Mouse (Mus musculus) CD4-positive, CD25-positive, alpha-beta regulatory T cell (primary cell): ENCODE data around the gene Marveld3. TPM values are rescaled to one million over a fixed set of nuclear protein-coding genes. Genes with fewer than 3 reads are reported as not detected.

Source experiments
- polyA plus RNA-seq: library from polyadenylated mRNA; unstranded; fragments of 100-300 nt; shearing (Covaris generic); gene quantifications from one replicate; pipeline ENCODE4 v1.2.1, GENCODE M21; 2017

Gene Marveld3
- 0.07 TPM for polyA plus RNA-seq

GRCm38 (mm10) chr8:109961693-109962367, at the start of gene Marveld3:
Gene Marveld3, minus strand, starts transcription at chr8:109962203.

DNA sequence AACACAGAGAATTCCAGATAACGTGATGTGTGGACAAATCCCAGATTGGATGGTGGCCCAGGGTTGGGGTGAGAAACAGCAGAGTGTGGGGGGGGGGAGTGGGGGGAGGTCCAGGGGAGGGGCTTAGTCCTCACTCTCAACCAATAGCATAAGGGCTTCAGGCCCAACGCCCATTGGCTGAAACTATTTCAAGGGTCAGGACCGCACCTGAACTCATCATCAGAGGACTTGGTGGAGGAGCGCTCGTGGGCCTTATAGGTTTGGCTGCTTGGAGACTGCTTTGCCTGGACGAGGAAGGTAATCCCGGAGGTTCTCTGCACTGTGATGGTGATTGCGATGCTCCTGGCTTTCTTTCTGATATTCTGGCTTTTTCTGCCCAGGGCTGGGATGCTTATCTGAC, 28.2 kb upstream of the Marveld3 start, which contains the start of gene Tat:
Tat (plus strand) TSS at position 214 of the 400 bp plus-strand sequence.

Other genes starting within 250 kb of the Marveld3 start
- 2.5 TPM for gene Atxn1l, start 224.5 kb downstream of the Marveld3 start, polyA plus RNA-seq
- 58.8 TPM for gene Ap1g1, start 183.6 kb downstream of the Marveld3 start, polyA plus RNA-seq
- gene Phlpp2, start 93.7 kb downstream of the Marveld3 start, polyA plus RNA-seq, result 0.51 TPM
- not detected for gene Tat, start 28.2 kb upstream of the Marveld3 start, polyA plus RNA-seq
- gene Chst4, start 77.5 kb upstream of the Marveld3 start, polyA plus RNA-seq, result not detected
- 0.92 TPM for gene Zfp612, start 117.5 kb upstream of the Marveld3 start, polyA plus RNA-seq
- gene Gm21964, start 139.0 kb upstream of the Marveld3 start, polyA plus RNA-seq, result not detected
- not detected for gene Gm17720, start 140.6 kb upstream of the Marveld3 start, polyA plus RNA-seq
- gene Calb2, start 206.0 kb upstream of the Marveld3 start, polyA plus RNA-seq, result not detected